34 mouse cellular contexts compared by ENCODE assay signal in the genomic region with DNA sequence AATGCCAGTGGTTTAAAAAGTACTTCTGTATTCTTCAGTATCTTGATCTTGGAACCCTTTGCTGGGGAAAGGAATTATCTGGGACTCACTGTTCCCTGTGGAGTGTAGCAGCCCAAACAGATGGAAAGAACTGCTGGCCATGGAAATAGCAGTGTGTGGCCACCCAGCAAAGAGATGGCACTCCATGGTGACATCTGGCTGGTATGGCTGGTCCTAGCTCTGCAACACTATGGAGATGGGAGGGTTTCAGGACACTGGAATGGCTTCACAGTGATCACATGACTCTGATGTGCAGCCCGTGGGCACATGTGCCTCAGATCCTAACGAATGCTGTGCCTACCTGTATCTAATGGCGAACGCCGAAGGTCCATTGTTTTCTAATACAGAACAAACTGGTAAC. TPM values are rescaled to one million over a fixed set of nuclear protein-coding genes. Genes with fewer than 3 reads are reported as not detected.
A peak's percentile ranks its signal among the peaks of the same experiment; 100 is the strongest.
DNase-seq lines count a peak whose midpoint lies in the region; ATAC-seq and TF ChIP-seq lines count a peak whose summit lies in the region.
"Had no signal": no experiment of that assay in that cellular context is flagged by ENCODE, and none has a peak within 500 bp of the region (broad histone marks: within the 10 kb centered on the region; RNA-seq: fewer than 3 reads in every experiment).

No protein-coding gene starts in this region.

- TF ChIP-seq EP300 in lung, postnatal 0 days (IDR thresholded peaks at IDR 0.05), result no peak

- H3K27me3 ChIP-seq in forebrain, embryonic 15.5 days, result no peaks in the 10 kb centered on the region
- no peaks in the 10 kb centered on the region for H3K27me3 ChIP-seq in forebrain, postnatal 0 days (ENCODE audit: insufficient read depth, low read length)
- H3K27me3 ChIP-seq in lung, embryonic 14.5 days (ENCODE audit: insufficient read depth, low read length), result no peaks in the 10 kb centered on the region
- no peaks in the 10 kb centered on the region for H3K27me3 ChIP-seq in lung, postnatal 0 days (replicated peaks; ENCODE audit: insufficient read depth, low read length)
- H3K27me3 ChIP-seq in embryonic facial prominence, embryonic 14.5 days (replicated peaks; ENCODE audit: control insufficient read depth, insufficient read depth, low read length), result no peaks in the 10 kb centered on the region
- no peaks in the 10 kb centered on the region for H3K27me3 ChIP-seq in limb, embryonic 15.5 days
- H3K27me3 ChIP-seq: heart, embryonic 15.5 days; midbrain, embryonic 15.5 days had no signal

- ATAC-seq in forebrain, embryonic 15.5 days (replicated peaks), result no peak
- ATAC-seq in forebrain, postnatal 0 days, result no peak
- ATAC-seq in lung, embryonic 14.5 days (ENCODE audit: insufficient read depth), result no peak
- no peak for ATAC-seq in lung, postnatal 0 days
- ATAC-seq in embryonic facial prominence, embryonic 14.5 days (ENCODE audit: low read depth), result no peak
- ATAC-seq in limb, embryonic 15.5 days (ENCODE audit: insufficient number of reproducible peaks, low FRiP score, low TSS enrichment, low read depth), result no peak
- ATAC-seq: CD4-positive, CD25-positive, alpha-beta regulatory T cell, adult 4 months; forebrain, embryonic 16.5 days; inflammation-experienced regulatory T-cells, adult 6 months; midbrain, embryonic 15.5 days had no signal

- no peak overlapping the region for H3K4me3 ChIP-seq in forebrain, embryonic 15.5 days
- no peak overlapping the region for H3K4me3 ChIP-seq in forebrain, postnatal 0 days (ENCODE audit: low read depth, low read length)
- H3K4me3 ChIP-seq in lung, embryonic 14.5 days (ENCODE audit: low read depth, low read length), result no peak overlapping the region
- no peak overlapping the region for H3K4me3 ChIP-seq in lung, postnatal 0 days (ENCODE audit: low read depth, low read length)
- H3K4me3 ChIP-seq in embryonic facial prominence, embryonic 14.5 days (ENCODE audit: low read depth, low read length), result no peak overlapping the region
- H3K4me3 ChIP-seq in limb, embryonic 15.5 days, result no peak overlapping the region
- H3K4me3 ChIP-seq: forebrain, embryonic 10.5 days; heart, embryonic 15.5 days; midbrain, embryonic 15.5 days had no signal

- H3K27ac ChIP-seq in forebrain, embryonic 15.5 days (replicated peaks), result 0 out of 2 replicates have a peak overlapping the region, but pooled peaks have one; percentile 23
- H3K27ac ChIP-seq in forebrain, postnatal 0 days (ENCODE audit: low read depth, low read length), result no peak overlapping the region
- H3K27ac ChIP-seq in lung, embryonic 14.5 days (ENCODE audit: low read depth), result peak overlapping the region; percentile 50; the same call in 1 of the 2 replicates
- H3K27ac ChIP-seq in lung, postnatal 0 days (ENCODE audit: low read length), result no peak overlapping the region
- peak overlapping the region; percentile 19; the same call in 1 of the 2 replicates for H3K27ac ChIP-seq in embryonic facial prominence, embryonic 14.5 days (replicated peaks; ENCODE audit: low read depth, low read length)
- H3K27ac ChIP-seq in limb, embryonic 15.5 days, result peak overlapping the region; percentile 33; the same call in 1 of the 2 replicates
- H3K27ac ChIP-seq: forebrain, embryonic 10.5 days; heart, embryonic 15.5 days; midbrain, embryonic 15.5 days had no signal

- DNase-seq in forebrain, postnatal 0 days, result no peak
- DNase-seq in lung, embryonic 14.5 days, result no peak
- DNase-seq in lung, postnatal 0 days (ENCODE audit: low spot score), result no peak
- DNase-seq in embryonic facial prominence, embryonic 14.5 days (ENCODE audit: low spot score), result no peak
- DNase-seq in right cerebral cortex, postnatal 36 days (ENCODE audit: low spot score in 2 of 2), result no peak
- DNase-seq: adrenal gland, adult 2 months; cerebellum, adult 2 months; embryo, embryonic 11 days; kidney, adult 11 months; kidney, postnatal 14 days; layer of hippocampus, adult 9-11 months; lung, postnatal 14 days; right cerebral cortex, postnatal 25 days; spleen, adult 18-20 months; thymus, adult 18-20 months; thymus, postnatal 36 days had no signal

- WGBS in forebrain, embryonic 15.5 days, result 72% methylated on average over 5 of the region's 5 CpGs
- 78% methylated on average over 5 of the region's 5 CpGs for WGBS in forebrain, postnatal 0 days
- WGBS in lung, embryonic 14.5 days, result 91% methylated on average over 5 of the region's 5 CpGs
- 87% methylated on average over 5 of the region's 5 CpGs for WGBS in lung, postnatal 0 days
- 83% methylated on average over 5 of the region's 5 CpGs for WGBS in embryonic facial prominence, embryonic 14.5 days
- 84% methylated on average over 5 of the region's 5 CpGs for WGBS in limb, embryonic 15.5 days

- H3K9ac ChIP-seq in forebrain, embryonic 15.5 days (replicated peaks), result no peak overlapping the region
- no peak overlapping the region for H3K9ac ChIP-seq in forebrain, postnatal 0 days
- H3K9ac ChIP-seq in lung, embryonic 14.5 days, result no peak overlapping the region
- no peak overlapping the region for H3K9ac ChIP-seq in lung, postnatal 0 days (replicated peaks; ENCODE audit: low read depth)
- H3K9ac ChIP-seq in embryonic facial prominence, embryonic 14.5 days (ENCODE audit: low read depth, low read length), result no peak overlapping the region
- H3K9ac ChIP-seq in limb, embryonic 15.5 days, result no peak overlapping the region
- H3K9ac ChIP-seq: heart, embryonic 15.5 days; midbrain, embryonic 15.5 days had no signal

- H3K36me3 ChIP-seq in forebrain, embryonic 15.5 days, result no peaks in the 10 kb centered on the region
- peaks cover 15% of the 10 kb centered on the region; the same call in 1 of the 2 replicates for H3K36me3 ChIP-seq in forebrain, postnatal 0 days (ENCODE audit: insufficient read depth)
- peaks cover 39% of the 10 kb centered on the region; the same call in 1 of the 2 replicates for H3K36me3 ChIP-seq in lung, embryonic 14.5 days (ENCODE audit: insufficient read depth)
- peaks cover 6% of the 10 kb centered on the region; the same call in 1 of the 2 replicates for H3K36me3 ChIP-seq in lung, postnatal 0 days (ENCODE audit: insufficient read depth, low read length)
- peaks cover 31% of the 10 kb centered on the region for H3K36me3 ChIP-seq in embryonic facial prominence, embryonic 14.5 days (ENCODE audit: control insufficient read depth, insufficient read depth, low read length)
- peaks cover 29% of the 10 kb centered on the region for H3K36me3 ChIP-seq in limb, embryonic 15.5 days
- H3K36me3 ChIP-seq: heart, embryonic 15.5 days had no signal

- TF ChIP-seq CTCF in forebrain, postnatal 0 days (IDR thresholded peaks at IDR 0.05; ENCODE audit: low read depth), result no peak
- TF ChIP-seq CTCF in lung, embryonic 14.5 days (IDR thresholded peaks at IDR 0.05; ENCODE audit: low read depth), result no peak
- TF ChIP-seq CTCF in lung, postnatal 0 days (IDR thresholded peaks at IDR 0.05), result no peak

- H3K9me3 ChIP-seq in forebrain, embryonic 15.5 days, result no peaks in the 10 kb centered on the region
- no peaks in the 10 kb centered on the region for H3K9me3 ChIP-seq in forebrain, postnatal 0 days (ENCODE audit: low read length)
- H3K9me3 ChIP-seq in lung, embryonic 14.5 days (ENCODE audit: low read depth, low read length), result no peaks in the 10 kb centered on the region
- no peaks in the 10 kb centered on the region for H3K9me3 ChIP-seq in lung, postnatal 0 days (ENCODE audit: low read length)
- no peaks in the 10 kb centered on the region for H3K9me3 ChIP-seq in embryonic facial prominence, embryonic 14.5 days (ENCODE audit: control insufficient read depth, low read length)
- H3K9me3 ChIP-seq in limb, embryonic 15.5 days, result no peaks in the 10 kb centered on the region
- H3K9me3 ChIP-seq: forebrain, embryonic 10.5 days; heart, embryonic 15.5 days; midbrain, embryonic 15.5 days had no signal

- peaks cover 24% of the 10 kb centered on the region for H3K4me1 ChIP-seq in forebrain, embryonic 15.5 days
- peaks cover 5% of the 10 kb centered on the region; the same call in 1 of the 2 replicates for H3K4me1 ChIP-seq in forebrain, postnatal 0 days (ENCODE audit: insufficient read depth)
- H3K4me1 ChIP-seq in lung, embryonic 14.5 days (ENCODE audit: insufficient read depth), result peaks cover 12% of the 10 kb centered on the region
- H3K4me1 ChIP-seq in lung, postnatal 0 days (ENCODE audit: insufficient read depth, low read depth, low read length), result no peaks in the 10 kb centered on the region
- H3K4me1 ChIP-seq in embryonic facial prominence, embryonic 14.5 days (ENCODE audit: control insufficient read depth, insufficient read depth, low read length), result peaks cover 10% of the 10 kb centered on the region
- H3K4me1 ChIP-seq in limb, embryonic 15.5 days, result peaks cover 18% of the 10 kb centered on the region

- no peak overlapping the region for H3K4me2 ChIP-seq in forebrain, embryonic 15.5 days (replicated peaks)
- no peak overlapping the region for H3K4me2 ChIP-seq in forebrain, postnatal 0 days (ENCODE audit: low read depth)
- no peak overlapping the region for H3K4me2 ChIP-seq in lung, embryonic 14.5 days
- H3K4me2 ChIP-seq in lung, postnatal 0 days (replicated peaks; ENCODE audit: low read depth, low read length), result no peak overlapping the region
- no peak overlapping the region for H3K4me2 ChIP-seq in embryonic facial prominence, embryonic 14.5 days (ENCODE audit: low read depth, low read length)
- H3K4me2 ChIP-seq in limb, embryonic 15.5 days, result no peak overlapping the region
- H3K4me2 ChIP-seq: heart, embryonic 15.5 days; liver, embryonic 11.5 days; midbrain, embryonic 15.5 days had no signal

RNA-seq across cellular contexts. Expression of a gene that starts 31.5 kb away (rescaled TPM):
- polyA plus RNA-seq in forebrain, embryonic 15.5 days (2015; fragmentation: Nextera tagmentation; extraction: Ambion mirVana), result not detected in 2 replicates
- total RNA-seq in forebrain, postnatal 0 days (2014; rRNA removed), result 1.0 and 1.1 TPM in 2 replicates
- polyA plus RNA-seq in forebrain, postnatal 0 days (2015; fragmentation: Nextera tagmentation; extraction: Ambion mirVana), result not detected in 2 replicates
- not detected in 2 replicates for polyA plus RNA-seq in lung, embryonic 14.5 days (2014; fragmentation: Nextera tagmentation; extraction: Ambion mirVana)
- polyA plus RNA-seq in lung, postnatal 0 days (2015; fragmentation: Nextera tagmentation; extraction: Ambion mirVana), result not detected in 2 replicates
- 0.54 TPM in 1 of 2 replicates, not detected in the other for polyA plus RNA-seq in embryonic facial prominence, embryonic 14.5 days (2014; fragmentation: Nextera tagmentation; extraction: Ambion mirVana)
- 0.23 TPM in 1 of 2 replicates, not detected in the other for polyA plus RNA-seq in limb, embryonic 15.5 days (2015; fragmentation: Nextera tagmentation; extraction: Ambion mirVana)
- total RNA-seq: adrenal gland, adult 2 months; heart, postnatal 25 days; neutrophil, adult 5-6 weeks had no signal
- polyA plus RNA-seq: adrenal gland, adult 2 months; forebrain, embryonic 10.5 days; forebrain, embryonic 16.5 days; gonadal fat pad, adult 2 months; hindbrain, embryonic 11.5 days; kidney, embryonic 14.5 days; limb, embryonic 11.5 days; liver, embryonic 11.5 days; liver, embryonic 16.5 days; midbrain, embryonic 15.5 days; neural tube, embryonic 11.5 days; stomach, embryonic 16.5 days had no signal

RNA-seq across cellular contexts. Expression of a gene that starts 41.1 kb away (rescaled TPM):
- polyA plus RNA-seq in forebrain, embryonic 15.5 days (2015; fragmentation: Nextera tagmentation; extraction: Ambion mirVana), result 0.10 TPM in 1 of 2 replicates, not detected in the other
- 0.08 and 0.14 TPM in 2 replicates for total RNA-seq in forebrain, postnatal 0 days (2014; rRNA removed)
- 0.08 and 0.12 TPM in 2 replicates for polyA plus RNA-seq in forebrain, postnatal 0 days (2015; fragmentation: Nextera tagmentation; extraction: Ambion mirVana)
- polyA plus RNA-seq in lung, embryonic 14.5 days (2014; fragmentation: Nextera tagmentation; extraction: Ambion mirVana), result 0.54 and 1.5 TPM in 2 replicates
- polyA plus RNA-seq in lung, postnatal 0 days (2015; fragmentation: Nextera tagmentation; extraction: Ambion mirVana), result 0.37 and 0.69 TPM in 2 replicates
- polyA plus RNA-seq in embryonic facial prominence, embryonic 14.5 days (2014; fragmentation: Nextera tagmentation; extraction: Ambion mirVana), result 2.1 and 2.4 TPM in 2 replicates
- polyA plus RNA-seq in limb, embryonic 15.5 days (2015; fragmentation: Nextera tagmentation; extraction: Ambion mirVana), result 0.96 and 1.9 TPM in 2 replicates
- total RNA-seq: adrenal gland, adult 2 months had no signal
- polyA plus RNA-seq: forebrain, embryonic 16.5 days; midbrain, embryonic 15.5 days had no signal

Comparison
In these comparisons a context has a peak if more than half of its experiments do, and no peak if none do; other contexts are left out.
1. H3K27ac ChIP-seq: peak in forebrain, embryonic 15.5 days (single experiment), lung, embryonic 14.5 days (single experiment), embryonic facial prominence, embryonic 14.5 days (single experiment) and limb, embryonic 15.5 days (single experiment); none in forebrain, postnatal 0 days (single experiment) and lung, postnatal 0 days (single experiment).